Mouse (Mus musculus) heart, postnatal 25 days (tissue): Measurements from ENCODE around the gene Slc36a4. TPM values are rescaled to one million over a fixed set of nuclear protein-coding genes. Genes with fewer than 3 reads are reported as not detected.

Source experiments
- DNase-seq: peaks from one replicate; pipeline ENCODE4 v3.0.0; 2022; ENCODE audit warnings: low spot score
- intact Hi-C: fragments of 180-260 bp; cut with DNase I; formaldehyde crosslinking; loops from one replicate; pipeline ENCODE4 v1.15.1; 2025
- total RNA-seq, 2 experiments: library from RNA; stranded (reverse); gene quantifications; 2 replicates each; pipeline ENCODE4 v1.2.3; 2021

The Slc36a4 gene
- total RNA-seq, 2 experiments from 2014 or later, result 7.9 to 8.1 TPM

GRCm38 (mm10) chr9:15720556-15720955 lies 11.0 kb downstream of the Slc36a4 start:
- intact Hi-C loops, result no loop called here
- no peak for DNase-seq

DNA sequence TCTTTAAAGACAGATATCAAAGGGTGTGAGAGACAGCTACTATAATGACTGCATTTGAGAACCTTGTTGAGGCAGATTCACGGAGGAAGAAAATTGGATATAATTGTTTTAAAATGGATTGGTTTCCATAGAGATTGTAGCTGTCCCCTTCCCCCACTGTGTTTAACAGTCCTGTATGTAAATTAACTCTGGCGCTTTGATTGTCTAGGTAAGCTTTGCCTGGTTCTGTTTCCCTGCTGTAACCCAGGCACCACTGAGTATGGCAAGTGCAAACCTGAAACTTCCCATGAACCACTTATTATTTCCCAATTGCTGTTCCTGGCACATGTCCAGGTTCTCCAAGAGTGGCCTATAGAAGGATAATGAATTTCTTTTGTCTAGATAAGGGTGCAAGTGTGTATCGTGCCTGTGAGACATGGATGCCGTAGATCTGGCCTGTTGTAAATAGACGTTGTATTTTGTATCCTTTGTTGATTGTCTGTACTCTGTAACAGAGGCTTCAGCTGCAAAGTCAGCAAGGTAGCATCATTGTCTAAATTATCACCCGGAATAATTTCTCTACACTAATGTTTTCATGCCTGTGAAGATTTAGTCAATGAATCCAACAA lies 11.8 kb downstream of the Slc36a4 start:
- no peak for DNase-seq
- intact Hi-C loops, result no loop called here

GRCm38 (mm10) chr9:15722506-15722905 lies 13.0 kb downstream of the Slc36a4 start:
- intact Hi-C loops, result no loop called here
- no peak for DNase-seq

DNA sequence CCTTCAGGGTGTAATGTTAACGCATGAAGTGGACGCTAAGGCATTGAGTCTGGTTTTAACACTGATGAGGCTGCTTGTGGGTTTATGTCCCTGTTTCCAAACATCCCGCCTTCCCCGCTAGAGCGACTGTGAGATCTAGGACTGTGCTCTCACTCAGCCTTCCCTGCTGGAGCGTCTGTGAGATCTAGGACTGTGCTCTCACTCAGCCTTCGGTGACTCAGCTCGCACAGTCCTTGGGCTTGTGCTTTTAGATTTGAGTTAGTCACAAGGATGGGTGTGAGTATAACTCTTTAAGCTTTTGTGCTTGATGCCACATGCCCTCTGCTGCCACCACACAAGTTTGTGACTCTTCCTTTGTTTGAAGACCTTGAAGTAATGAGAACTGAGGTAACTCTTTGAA lies 17.6 kb downstream of the Slc36a4 start:
- no peak for DNase-seq
- intact Hi-C loops, result no loop called here

GRCm38 (mm10) chr9:15731758-15732748 lies 22.5 kb downstream of the Slc36a4 start:
- DNase-seq, result no peak
- intact Hi-C loops, result no loop called here

DNA sequence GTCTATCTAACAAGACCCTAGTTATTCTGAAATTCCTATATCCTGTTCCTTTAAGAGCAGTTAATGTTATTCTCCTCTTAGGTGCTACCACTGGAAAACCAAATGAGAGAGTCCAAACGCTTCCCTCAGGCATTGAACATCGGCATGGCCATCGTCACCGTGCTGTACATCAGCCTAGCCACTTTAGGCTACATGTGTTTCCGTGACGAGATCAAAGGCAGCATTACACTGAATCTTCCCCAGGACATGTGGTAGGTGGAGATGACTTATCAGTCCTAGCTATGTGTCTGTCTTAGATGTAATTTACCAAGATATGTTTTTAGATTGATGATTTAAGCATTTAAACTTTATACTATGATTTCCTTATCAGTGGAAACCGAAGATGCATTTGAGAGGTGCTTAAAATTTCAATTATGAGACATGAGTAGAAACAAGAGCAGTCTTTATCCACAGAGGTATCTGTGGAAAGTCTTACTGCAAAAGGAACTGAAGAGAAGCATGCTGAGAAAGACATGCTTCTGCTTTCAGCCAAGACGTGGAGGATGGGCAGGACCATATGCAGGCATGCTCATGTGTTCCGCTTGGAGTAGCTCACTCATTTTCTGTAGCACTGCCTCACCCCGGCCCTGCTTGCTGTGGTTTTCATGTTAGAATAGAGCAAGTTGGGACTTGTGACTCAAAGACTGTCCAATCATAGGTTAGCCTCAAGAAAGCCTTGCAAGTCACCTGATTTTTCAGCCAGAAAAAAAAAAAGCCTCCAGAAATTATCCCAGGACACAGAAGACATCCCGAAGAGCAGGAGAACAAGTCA lies 24.7 kb downstream of the Slc36a4 start:
- no peak for DNase-seq
- intact Hi-C loops, result no loop called here

- intact Hi-C loops, result no loop called here
- DNase-seq, result no peak
Observed at GRCm38 (mm10) chr9:15734867-15735131, 25.3 kb downstream of the Slc36a4 start.

- intact Hi-C loops, result no loop called here
- no peak for DNase-seq
Observed at GRCm38 (mm10) chr9:15737522-15737921, 28.0 kb downstream of the Slc36a4 start.

- no peak for DNase-seq
- intact Hi-C loops, result no loop called here
Observed at GRCm38 (mm10) chr9:15741428-15741827, 31.9 kb downstream of the Slc36a4 start.

- no peak for DNase-seq
- intact Hi-C loops, result no loop called here
Observed at GRCm38 (mm10) chr9:15741931-15742330, 32.4 kb downstream of the Slc36a4 start.

DNA sequence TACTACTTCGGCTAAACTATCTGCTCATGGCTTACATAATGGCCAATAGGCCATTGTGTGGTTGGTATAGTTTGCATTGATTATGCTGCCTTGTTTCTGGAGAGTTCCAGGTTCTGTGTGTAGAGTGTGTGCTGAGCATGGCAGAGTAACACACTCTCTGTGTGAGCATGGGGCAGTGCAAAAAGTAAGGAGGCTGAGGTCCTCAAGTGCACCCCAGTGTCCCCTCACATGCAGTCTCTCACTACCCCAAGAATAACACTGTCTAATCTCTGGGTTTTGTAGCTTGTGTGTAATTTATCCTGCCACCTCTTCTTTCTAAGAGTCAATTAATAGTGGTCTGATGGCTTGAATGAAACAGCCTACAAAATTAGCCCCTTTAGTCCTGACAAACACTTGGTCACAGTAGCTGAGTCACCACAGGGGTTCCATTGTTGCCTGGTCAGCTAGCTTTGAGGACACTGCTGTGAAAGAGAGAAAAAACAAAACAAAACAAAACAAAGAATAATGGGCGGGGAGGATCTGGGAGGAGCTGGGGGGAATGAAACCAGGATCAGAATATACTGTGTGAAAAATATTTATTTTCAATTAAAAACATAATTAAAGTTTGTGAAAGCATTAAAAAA lies 36.6 kb downstream of the Slc36a4 start:
- DNase-seq, result no peak
- intact Hi-C loops, result no loop called here

GRCm38 (mm10) chr9:15746636-15747035 lies 37.1 kb downstream of the Slc36a4 start:
- intact Hi-C loops, result no loop called here
- no peak for DNase-seq

GRCm38 (mm10) chr9:15748383-15748782 lies 38.8 kb downstream of the Slc36a4 start:
- intact Hi-C loops, result no loop called here
- no peak for DNase-seq

GRCm38 (mm10) chr9:15759318-15759717 lies 49.8 kb downstream of the Slc36a4 start:
- intact Hi-C loops, result no loop called here
- no peak for DNase-seq

GRCm38 (mm10) chr9:15766379-15766778 lies 56.8 kb downstream of the Slc36a4 start:
- intact Hi-C loops, result no loop called here

GRCm38 (mm10) chr9:15766821-15767220 lies 57.3 kb downstream of the Slc36a4 start:
- intact Hi-C loops, result no loop called here
- DNase-seq, result no peak

More at GRCm38 (mm10) chr9:15766379-15766778, 56.8 kb downstream of the Slc36a4 start:
- DNase-seq, result no peak

GRCm38 (mm10) chr9:15772766-15773165 lies 63.2 kb downstream of the Slc36a4 start:
- intact Hi-C loops, result no loop called here
- no peak for DNase-seq

DNA sequence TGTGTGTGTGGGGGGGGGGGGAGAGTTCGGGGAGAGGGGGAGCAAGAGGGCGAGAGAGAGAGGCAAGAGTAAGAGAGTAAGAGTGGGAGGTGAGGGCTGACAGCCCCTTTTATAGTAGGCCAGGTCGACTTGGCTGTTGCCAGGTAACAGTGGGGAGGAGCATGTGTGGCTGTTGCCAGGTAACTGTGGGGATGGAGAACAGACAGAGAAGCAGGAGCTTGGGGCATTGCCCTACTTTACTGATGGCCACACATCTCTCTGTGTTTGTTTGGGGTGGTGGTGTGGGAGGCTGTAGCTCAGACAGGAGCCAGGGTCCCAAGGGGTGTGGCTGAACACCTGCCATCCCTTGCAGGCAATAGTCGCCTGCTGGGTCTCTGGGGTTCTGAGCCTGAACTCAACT lies 63.9 kb downstream of the Slc36a4 start:
- no peak for DNase-seq
- intact Hi-C loops, result no loop called here

GRCm38 (mm10) chr9:15774911-15775310 lies 65.4 kb downstream of the Slc36a4 start:
- intact Hi-C loops, result no loop called here
- no peak for DNase-seq

DNA sequence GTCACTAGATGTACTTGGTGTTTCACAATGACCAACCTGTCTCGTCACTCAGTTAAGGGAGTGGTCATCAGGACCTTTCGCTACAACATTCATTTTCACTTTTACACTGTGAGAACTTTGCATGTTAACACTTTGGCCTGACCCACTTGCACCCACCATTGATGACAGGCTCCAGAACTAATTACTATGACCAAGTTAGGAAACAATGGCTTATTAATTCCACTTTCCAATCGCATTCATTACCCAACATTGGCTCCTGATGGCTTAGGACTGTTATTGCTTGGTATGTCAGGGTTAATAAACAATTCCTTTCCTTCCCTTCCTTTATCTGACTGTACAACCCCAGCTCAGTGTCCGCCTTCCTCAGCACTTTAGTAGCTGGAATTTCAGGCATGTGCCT lies 72.4 kb downstream of the Slc36a4 start:
- DNase-seq, result no peak
- intact Hi-C loops, result no loop called here
